Mouse (Mus musculus): ENCODE measurements around the gene Topaz1. TPM values are rescaled to one million over a fixed set of nuclear protein-coding genes. Genes with fewer than 3 reads are reported as not detected.
"Not testable (repeated sequence)": the region's sequence is repeated elsewhere in the genome, so short reads cannot be mapped to it uniquely, and the experiment has no call there.

The Topaz1 gene
- total RNA-seq, 2 experiments from 2014 or later: not detected

GRCm38 (mm10) chr9:122810212-122810611, 63.1 kb downstream of the Topaz1 start:
- no peak for DNase-seq (ENCODE audit: low spot score in 2 of 2)

- no peak for DNase-seq (ENCODE audit: low spot score in 2 of 2)
Observed at GRCm38 (mm10) chr9:122812386-122812785, 65.2 kb downstream of the Topaz1 start.

- DNase-seq (ENCODE audit: low spot score in 2 of 2): no peak
Observed at GRCm38 (mm10) chr9:122814775-122815174, 67.6 kb downstream of the Topaz1 start.

- no peak for DNase-seq (ENCODE audit: low spot score in 2 of 2)
Observed at GRCm38 (mm10) chr9:122815239-122815851, 68.2 kb downstream of the Topaz1 start.

GRCm38 (mm10) chr9:122823374-122824017, 76.3 kb downstream of the Topaz1 start:
- no peak for DNase-seq (ENCODE audit: low spot score in 2 of 2)

- no peak for DNase-seq (ENCODE audit: low spot score in 2 of 2)
Observed at GRCm38 (mm10) chr9:122826743-122827142, 79.6 kb downstream of the Topaz1 start.

GRCm38 (mm10) chr9:122829826-122830380, 82.8 kb downstream of the Topaz1 start:
- DNase-seq (ENCODE audit: low spot score in 2 of 2): no peak

GRCm38 (mm10) chr9:122836126-122836525, 89.0 kb downstream of the Topaz1 start:
- no peak for DNase-seq (ENCODE audit: low spot score in 2 of 2)

GRCm38 (mm10) chr9:122836790-122837189, 89.6 kb downstream of the Topaz1 start:
- DNase-seq (ENCODE audit: low spot score in 2 of 2): peak; percentile 46 to 50

GRCm38 (mm10) chr9:122837216-122837615, 90.1 kb downstream of the Topaz1 start:
- no peak for DNase-seq (ENCODE audit: low spot score in 2 of 2)

- no peak for DNase-seq (ENCODE audit: low spot score in 2 of 2)
Observed at GRCm38 (mm10) chr9:122837680-122838079, 90.5 kb downstream of the Topaz1 start.

GRCm38 (mm10) chr9:122843760-122844159, 96.6 kb downstream of the Topaz1 start, which contains the start of gene Gm35549:
Gm35549 (minus strand) TSS chr9:122844035.
- DNase-seq (ENCODE audit: low spot score in 2 of 2): no peak

GRCm38 (mm10) chr9:122845621-122846020, 98.5 kb downstream of the Topaz1 start:
- DNase-seq (ENCODE audit: low spot score in 2 of 2): no peak

- peak; percentile 26 to 39 for DNase-seq (ENCODE audit: low spot score in 2 of 2)
Observed at GRCm38 (mm10) chr9:122846156-122846555, 99.0 kb downstream of the Topaz1 start.

GRCm38 (mm10) chr9:122847811-122848311, 100.7 kb downstream of the Topaz1 start:
- DNase-seq (ENCODE audit: low spot score in 2 of 2): not testable (repeated sequence)

Other genes starting within 250 kb of the Topaz1 start
- 10 to 100 TPM; 16.8 to 17.7 TPM for gene Tcaim, start 58.2 kb downstream of the Topaz1 start, total RNA-seq (2021)
- not detected for gene Gm35549, start 96.7 kb downstream of the Topaz1 start, total RNA-seq (2021)
- 100 to 1,000 TPM; 167 to 177 TPM for gene Zfp445, start 118.7 kb downstream of the Topaz1 start, total RNA-seq (2021)
- gene Zkscan7, start 138.3 kb downstream of the Topaz1 start, total RNA-seq (2021): 1 to 10 TPM; 3.9 to 4.7 TPM
- 1 to 10 TPM; 6.2 to 8.2 TPM for gene Zfp105, start 175.7 kb downstream of the Topaz1 start, total RNA-seq (2021)
- 10 to 100 TPM; 18.8 to 19.0 TPM for gene 1110059G10Rik, start 203.7 kb downstream of the Topaz1 start, total RNA-seq (2021)
- under 1 TPM; 0.56 to 0.58 TPM for gene Kif15, start 203.7 kb downstream of the Topaz1 start, total RNA-seq (2021)